Comparison of ENCODE assay signal across 17 mouse cellular contexts in genomic region chr1:133950061-133950782, GRCm38 (mm10). TPM values are rescaled to one million over a fixed set of nuclear protein-coding genes. Genes with fewer than 3 reads are reported as not detected.
DNase-seq lines count a peak whose midpoint lies in the region; ATAC-seq lines count a peak whose summit lies in the region.
"Had no signal": no experiment of that assay in that cellular context is flagged by ENCODE, and none has a peak within 500 bp of the region (broad histone marks: within the 10 kb centered on the region; RNA-seq: fewer than 3 reads in every experiment).

No protein-coding gene starts in this region.

- H3K4me3 ChIP-seq in intestine, embryonic 16.5 days (ENCODE audit: low read length): no peak overlapping the region
- no peak overlapping the region for H3K4me3 ChIP-seq in forebrain, embryonic 15.5 days
- H3K4me3 ChIP-seq: embryonic facial prominence, embryonic 15.5 days had no signal

- no peaks in the 10 kb centered on the region for H3K27me3 ChIP-seq in intestine, embryonic 16.5 days (replicated peaks; ENCODE audit: control insufficient read depth, insufficient read depth, low read length)
- H3K27me3 ChIP-seq in forebrain, embryonic 15.5 days: no peaks in the 10 kb centered on the region
- H3K27me3 ChIP-seq: embryonic facial prominence, embryonic 15.5 days had no signal

- peaks cover 3% of the 10 kb centered on the region; the same call in 1 of the 2 replicates for H3K4me1 ChIP-seq in intestine, embryonic 16.5 days (ENCODE audit: control insufficient read depth, insufficient read depth, low read length)
- no peaks in the 10 kb centered on the region for H3K4me1 ChIP-seq in forebrain, embryonic 15.5 days

- no peaks in the 10 kb centered on the region for H3K9me3 ChIP-seq in intestine, embryonic 16.5 days (ENCODE audit: control insufficient read depth, low read length)
- H3K9me3 ChIP-seq in forebrain, embryonic 15.5 days: no peaks in the 10 kb centered on the region
- H3K9me3 ChIP-seq: embryonic facial prominence, embryonic 15.5 days had no signal

- DNase-seq in ES-CJ7 (ENCODE audit: low read depth, low spot score) (peak; percentile 60), NIH3T3 (ENCODE audit: low read depth) (peak; percentile 82)
- DNase-seq in gastrocnemius, postnatal 4 days (ENCODE audit: low spot score in 2 of 2): no peak
- no peak for DNase-seq in spleen, adult 12 weeks (ENCODE audit: low spot score)
- DNase-seq: cerebellum, postnatal 36 days; gastrocnemius, postnatal 25 days; layer of hippocampus, adult 9-11 months; lung, postnatal 36 days; right cerebral cortex, postnatal 25 days had no signal

- H3K4me2 ChIP-seq in intestine, embryonic 16.5 days (ENCODE audit: low read depth, low read length): no peak overlapping the region
- H3K4me2 ChIP-seq in forebrain, embryonic 15.5 days (replicated peaks): no peak overlapping the region
- H3K4me2 ChIP-seq: embryonic facial prominence, embryonic 15.5 days had no signal

- WGBS in intestine, embryonic 16.5 days: 47% methylated on average over 7 of the region's 7 CpGs
- 79% methylated on average over 7 of the region's 7 CpGs for WGBS in forebrain, embryonic 15.5 days

- 0 out of 2 replicates have a peak, but pooled peaks have one; percentile 16 for ATAC-seq in intestine, embryonic 16.5 days
- peak; percentile 90 for ATAC-seq in megakaryocyte progenitor cell, adult 5-6 weeks (replicated peaks; ENCODE audit: poor library complexity)
- no peak for ATAC-seq in forebrain, embryonic 15.5 days (replicated peaks)
- ATAC-seq: forebrain, embryonic 16.5 days; hindbrain, embryonic 16.5 days had no signal

- H3K27ac ChIP-seq in intestine, embryonic 16.5 days (ENCODE audit: low read length): no peak overlapping the region
- H3K27ac ChIP-seq in forebrain, embryonic 15.5 days (replicated peaks): no peak overlapping the region
- H3K27ac ChIP-seq: embryonic facial prominence, embryonic 15.5 days; kidney, postnatal 0 days had no signal

- H3K36me3 ChIP-seq in intestine, embryonic 16.5 days (ENCODE audit: control insufficient read depth, insufficient read depth, low read length): no peaks in the 10 kb centered on the region
- no peaks in the 10 kb centered on the region for H3K36me3 ChIP-seq in forebrain, embryonic 15.5 days
- H3K36me3 ChIP-seq: embryonic facial prominence, embryonic 15.5 days had no signal

- no peak overlapping the region for H3K9ac ChIP-seq in intestine, embryonic 16.5 days (ENCODE audit: low read depth, low read length)
- H3K9ac ChIP-seq in forebrain, embryonic 15.5 days (replicated peaks): no peak overlapping the region
- H3K9ac ChIP-seq: embryonic facial prominence, embryonic 15.5 days had no signal

RNA-seq across cellular contexts. Expression of gene Prelp, which starts 29.0 kb away (rescaled TPM):
- polyA plus RNA-seq in intestine, embryonic 16.5 days (2015; fragmentation: Nextera tagmentation; extraction: Ambion mirVana): 2.7 and 2.9 TPM in 2 replicates
- not detected in 2 replicates for total RNA-seq in megakaryocyte progenitor cell, adult 5-6 weeks (2015)
- not detected in 2 replicates for total RNA-seq in megakaryocyte progenitor cell, adult 5-6 weeks (2017)
- 10 to 100 TPM; 25.2 to 27.4 TPM for total RNA-seq in gastrocnemius, postnatal 4 days (2021)
- polyA plus RNA-seq in forebrain, embryonic 15.5 days (2015; fragmentation: Nextera tagmentation; extraction: Ambion mirVana): 3.8 and 4.2 TPM in 2 replicates
- total RNA-seq: neutrophil, adult 5-6 weeks had no signal

RNA-seq across cellular contexts. Expression of gene Optc, which starts 42.4 kb away (rescaled TPM):
- polyA plus RNA-seq in intestine, embryonic 16.5 days (2015; fragmentation: Nextera tagmentation; extraction: Ambion mirVana): 1.1 and 1.3 TPM in 2 replicates
- total RNA-seq in megakaryocyte progenitor cell, adult 5-6 weeks (2015): not detected in 2 replicates
- not detected in 2 replicates for total RNA-seq in megakaryocyte progenitor cell, adult 5-6 weeks (2017)
- total RNA-seq in gastrocnemius, postnatal 4 days (2021): under 1 TPM; 0.22 to 0.49 TPM
- 1.6 and 2.2 TPM in 2 replicates for polyA plus RNA-seq in forebrain, embryonic 15.5 days (2015; fragmentation: Nextera tagmentation; extraction: Ambion mirVana)
- total RNA-seq: neutrophil, adult 5-6 weeks had no signal

Comparison
In these comparisons a context has a peak if more than half of its experiments do, and no peak if none do; other contexts are left out.
1. DNase-seq: peak in ES-CJ7 (single experiment) and NIH3T3 (single experiment); none in gastrocnemius, postnatal 4 days (0 of 2) and spleen, adult 12 weeks (single experiment).
2. RNA of gene Prelp, which starts 29.0 kb away (total RNA-seq): 25.2 to 27.4 TPM in gastrocnemius, postnatal 4 days; not detected in megakaryocyte progenitor cell, adult 5-6 weeks; every median in the first group is over 10 times any median in the second.